Mouse (Mus musculus): Measurements from ENCODE around the gene Gm5105.

GRCm38 (mm10) chr3:138008152-138008551, 59.0 kb downstream of the Gm5105 start:
- TF ChIP-seq GATA1 (IDR thresholded peaks at IDR 0.05; ENCODE audit: borderline replicate concordance, low read length) (no peak), FLI1 (IDR thresholded peaks at IDR 0.05; ENCODE audit: low read length) (no peak)
